Mouse (Mus musculus) MEL (cell line): ENCODE data around the gene Sdc1. TPM values are rescaled to one million over a fixed set of nuclear protein-coding genes. Genes with fewer than 3 reads are reported as not detected.
A peak's percentile ranks its signal among the peaks of the same experiment; 100 is the strongest.

ENCODE experiments used
- DNase-seq: peaks from one replicate; pipeline ENCODE4 v3.0.0; 2011; ENCODE audit warnings: low read depth, low spot score
- H3K27ac ChIP-seq: 2 replicates; pipeline ENCODE4 v1.5.1; 2012; ENCODE audit warnings: low read depth, mild to moderate bottlenecking, control low read depth, low read length, moderate library complexity; ENCODE audit not compliant: control insufficient read depth
- H3K27me3 ChIP-seq, 2 experiments: fragments of 150-350 bp in 1 of 2; sonication (generic) in 1 of 2; 2 replicates each; pipeline ENCODE4 v1.6.1; 2012; ENCODE audit warnings: low read length in 2 of 2, mild to moderate bottlenecking in 2 of 2, improper control_type of control experiment in 1 of 2, moderate library complexity in 1 of 2; ENCODE audit not compliant: insufficient read depth in 2 of 2, control insufficient read depth in 1 of 2
- H3K36me3 ChIP-seq, 2 experiments: 2 replicates each; pipeline ENCODE4 v1.6.1; 2012 to 2014; ENCODE audit warnings: low read length in 2 of 2, improper control_type of control experiment in 1 of 2, inconsistent platforms in 1 of 2, mild to moderate bottlenecking in 1 of 2; ENCODE audit not compliant: insufficient read depth in 2 of 2, control insufficient read depth in 1 of 2
- H3K4me1 ChIP-seq, 2 experiments: fragments of 150-350 bp in 1 of 2; sonication (generic) in 1 of 2; 2 replicates each; pipeline ENCODE4 v1.6.1; 2012; ENCODE audit warnings: low read length in 2 of 2, improper control_type of control experiment in 1 of 2, mild to moderate bottlenecking in 1 of 2; ENCODE audit not compliant: insufficient read depth in 2 of 2, control insufficient read depth in 1 of 2
- H3K4me3 ChIP-seq, 2 experiments: fragments of 150-350 bp in 1 of 2; sonication (generic) in 1 of 2; 2 replicates each; pipeline ENCODE4 v1.5.1; 2012; ENCODE audit warnings: low read depth in 2 of 2, low read length in 2 of 2, mild to moderate bottlenecking in 2 of 2, moderate library complexity in 2 of 2, control low read depth in 1 of 2, improper control_type of control experiment in 1 of 2; ENCODE audit not compliant: control insufficient read depth in 1 of 2, insufficient read depth in 1 of 2
- H3K79me2 ChIP-seq: 2 replicates; pipeline ENCODE4 v1.6.1; 2012; ENCODE audit warnings: mild to moderate bottlenecking, low read length, moderate library complexity; ENCODE audit not compliant: control insufficient read depth, poor library complexity, insufficient read depth
- H3K9ac ChIP-seq: 2 replicates; pipeline ENCODE4 v1.6.1; 2012; ENCODE audit warnings: low read depth, mild to moderate bottlenecking, control low read depth, low read length, moderate library complexity; ENCODE audit not compliant: control insufficient read depth, poor library complexity, severe bottlenecking
- H3K9me3 ChIP-seq: fragments of 150-350 bp; sonication (generic); replicated peaks from 2 replicates; pipeline ENCODE4 v1.6.1; 2012; ENCODE audit warnings: mild to moderate bottlenecking, low read length, improper control_type of control experiment, moderate library complexity; ENCODE audit not compliant: insufficient read depth
- CTCF ChIP-seq, 3 experiments: IDR thresholded peaks in 2 of 3; conservative IDR thresholded peaks in 1 of 3; 2 replicates each; pipeline ENCODE4 v1.5.1; 2011 to 2012; ENCODE audit warnings: low read length in 3 of 3, low read depth in 2 of 3, mild to moderate bottlenecking in 2 of 3, improper control_type of control experiment in 1 of 3, inconsistent platforms in 1 of 3, mixed read lengths in 1 of 3, moderate library complexity in 1 of 3; ENCODE audit not compliant: control insufficient read depth in 1 of 3, insufficient read depth in 1 of 3, poor library complexity in 1 of 3, severe bottlenecking in 1 of 3
- EP300 ChIP-seq, 2 experiments: IDR thresholded peaks; 2 replicates each; pipeline ENCODE4 v1.6.1; 2011; ENCODE audit warnings: improper control_type of control experiment in 2 of 2, low read length in 2 of 2, low read depth in 1 of 2, mild to moderate bottlenecking in 1 of 2
- HCFC1 ChIP-seq: IDR thresholded peaks from 2 replicates; pipeline ENCODE4 v1.6.1; 2012; ENCODE audit warnings: low read depth, mild to moderate bottlenecking, inconsistent platforms, low read length, improper control_type of control experiment, moderate library complexity
- JUND ChIP-seq: IDR thresholded peaks from 2 replicates; pipeline ENCODE4 v1.6.1; 2011; ENCODE audit warnings: low read depth, mild to moderate bottlenecking, improper control_type of control experiment, low read length
- MAFK ChIP-seq: IDR thresholded peaks from 2 replicates; pipeline ENCODE4 v1.6.1; 2011; ENCODE audit warnings: low read depth, mild to moderate bottlenecking, low read length, improper control_type of control experiment, borderline replicate concordance
- MAZ ChIP-seq: IDR thresholded peaks from 2 replicates; pipeline ENCODE4 v1.6.1; 2012; ENCODE audit warnings: low read depth, mild to moderate bottlenecking, inconsistent platforms, low read length, improper control_type of control experiment
- MEF2A ChIP-seq: IDR thresholded peaks from 2 replicates; pipeline ENCODE4 v1.6.1; 2014; ENCODE audit warnings: low read depth, mild to moderate bottlenecking, inconsistent platforms, low read length, improper control_type of control experiment; ENCODE audit not compliant: poor library complexity, insufficient replicate concordance, severe bottlenecking; ENCODE audit errors: extremely low read depth
- MYC ChIP-seq: IDR thresholded peaks from 2 replicates; pipeline ENCODE4 v1.6.1; 2011; ENCODE audit warnings: low read depth, mild to moderate bottlenecking, low read length, improper control_type of control experiment, moderate library complexity
- NRF1 ChIP-seq: IDR thresholded peaks from 2 replicates; pipeline ENCODE4 v1.6.1; 2014; ENCODE audit warnings: low read depth, mild to moderate bottlenecking, inconsistent platforms, low read length, improper control_type of control experiment, moderate library complexity; ENCODE audit not compliant: poor library complexity, insufficient read depth, severe bottlenecking
- POLR2A ChIP-seq, 2 experiments: IDR thresholded peaks; 2 replicates each; pipeline ENCODE4 v1.6.1; 2011 to 2012; ENCODE audit warnings: low read length in 2 of 2, mild to moderate bottlenecking in 2 of 2, control low read depth in 1 of 2, improper control_type of control experiment in 1 of 2, low read depth in 1 of 2, moderate library complexity in 1 of 2; ENCODE audit not compliant: control insufficient read depth in 1 of 2, insufficient read depth in 1 of 2, poor library complexity in 1 of 2
- TBP ChIP-seq: IDR thresholded peaks from 2 replicates; pipeline ENCODE4 v1.8.0; 2011; ENCODE audit warnings: low read depth, low read length, improper control_type of control experiment
- UBTF ChIP-seq: IDR thresholded peaks from 2 replicates; pipeline ENCODE4 v1.6.1; 2012; ENCODE audit warnings: low read depth, mild to moderate bottlenecking, inconsistent platforms, low read length, improper control_type of control experiment, moderate library complexity, borderline replicate concordance; ENCODE audit not compliant: insufficient read depth
- USF1 ChIP-seq: IDR thresholded peaks from 2 replicates; pipeline ENCODE4 v1.6.1; 2014; ENCODE audit warnings: low read depth, mild to moderate bottlenecking, inconsistent platforms, low read length, improper control_type of control experiment, moderate library complexity
- USF2 ChIP-seq, 2 experiments: IDR thresholded peaks; 2 replicates each; pipeline ENCODE4 v1.6.1; 2011 to 2012; ENCODE audit warnings: improper control_type of control experiment in 2 of 2, low read length in 2 of 2, borderline replicate concordance in 1 of 2, inconsistent platforms in 1 of 2, low read depth in 1 of 2, mild to moderate bottlenecking in 1 of 2; ENCODE audit not compliant: insufficient read depth in 1 of 2
- polyA plus RNA-seq, 2 experiments: library from polyadenylated mRNA; stranded (reverse) in 1 of 2; unstranded in 1 of 2; fragments of >175 nt in 1 of 2; fragments of >200 nt in 1 of 2; gene quantifications; 2 replicates each; pipeline versions ENCODE4 v1.2.1 to v1.2.4; 2012; ENCODE audit warnings: low replicate concordance in 2 of 2, low read depth in 1 of 2; ENCODE audit not compliant: insufficient read length in 2 of 2, insufficient read depth in 1 of 2, missing spikeins in 1 of 2
- total RNA-seq: library from RNA; depleted of rRNA; stranded (reverse); fragments of 300-350 nt; gene quantifications from 2 replicates; pipeline ENCODE4 v1.2.3, GENCODE M21; 2012

The Sdc1 gene
- total and polyA plus RNA-seq, 3 experiments: 32.3 to 33.6 TPM; not detected in 1

GRCm38 (mm10) chr12:8728739-8729138 lies 42.4 kb upstream of the Sdc1 start (continued):
- TF ChIP-seq JUND: no peak
- TF ChIP-seq, all 39 proteins: peak for 0

- Histone ChIP-seq H3K4me1 (no peaks in the 10 kb centered on the region), H3K4me3 (no peak overlapping the region), H3K9ac (no peak overlapping the region), H3K27me3 (no peaks in the 10 kb centered on the region), H3K27ac (no peak overlapping the region), H3K79me2 (no peaks in the 10 kb centered on the region), H3K9me3 (no peaks in the 10 kb centered on the region), H3K36me3 (peaks cover 0 to 23% of the 10 kb centered on the region in 2 experiments; a peak in 3 of 4 replicates)
- DNase-seq: no peak
- TF ChIP-seq EP300 (IDR thresholded peaks at IDR 0.05; ENCODE audit: low read depth in 1 of 2, low read length in 2 of 2) (no peak), MAZ (no peak), MEF2A (no peak), USF1 (no peak), MAFK (no peak), MYC (no peak), NRF1 (no peak), CTCF (IDR thresholded peaks at IDR 0.05 in 2 of 3, conservative IDR thresholded peaks at IDR 0.05 in 1 of 3; ENCODE audit: control insufficient read depth in 1 of 3, insufficient read depth in 1 of 3, low read depth in 2 of 3, low read length in 3 of 3, poor library complexity in 1 of 3, severe bottlenecking in 1 of 3) (no peak), UBTF (no peak), HCFC1 (no peak), USF2 (IDR thresholded peaks at IDR 0.05; ENCODE audit: borderline replicate concordance in 1 of 2, insufficient read depth in 1 of 2, low read depth in 1 of 2, low read length in 2 of 2) (no peak), TBP (no peak)
Measured at GRCm38 (mm10) chr12:8753654-8754053, 17.5 kb upstream of the Sdc1 start.

GRCm38 (mm10) chr12:8754116-8754515 lies 17.0 kb upstream of the Sdc1 start:
- Histone ChIP-seq H3K27ac (no peak overlapping the region), H3K79me2 (no peaks in the 10 kb centered on the region), H3K4me3 (no peak overlapping the region), H3K4me1 (no peaks in the 10 kb centered on the region), H3K36me3 (peaks cover 0 to 20% of the 10 kb centered on the region in 2 experiments; a peak in 3 of 4 replicates), H3K9me3 (no peaks in the 10 kb centered on the region), H3K9ac (no peak overlapping the region), H3K27me3 (no peaks in the 10 kb centered on the region)
- no peak for DNase-seq
- no peak for TF ChIP-seq HCFC1
- peak in 1 of 2 experiments; percentile 27; a peak in 1 of 4 replicates for TF ChIP-seq POLR2A (IDR thresholded peaks at IDR 0.05; ENCODE audit: control insufficient read depth in 1 of 2, insufficient read depth in 1 of 2, low read depth in 1 of 2, low read length in 2 of 2, poor library complexity in 1 of 2)
- TF ChIP-seq, all 39 proteins: peak for 1
